Mouse (Mus musculus) neural tube, embryonic 12.5 days (tissue): Measurements from ENCODE around the gene Gp2. TPM values are rescaled to one million over a fixed set of nuclear protein-coding genes. Genes with fewer than 3 reads are reported as not detected.

ENCODE experiments used
- ATAC-seq: fragments of 200-750 bp; cut with Nextera tagmentation; 2 replicates; pipeline ENCODE4 v1.8.0; 2017; ENCODE audit warnings: low read depth, mild to moderate bottlenecking, moderate TSS enrichment, moderate library complexity; ENCODE audit not compliant: low FRiP score
- H3K27ac ChIP-seq: fragments of 300-500 bp; sonication (generic); 2 replicates; pipeline ENCODE4 v1.5.1; 2016
- H3K27me3 ChIP-seq: fragments of 300-500 bp; sonication (generic); replicated peaks from 2 replicates; pipeline ENCODE4 v1.6.1; 2016; ENCODE audit warnings: mild to moderate bottlenecking
- H3K36me3 ChIP-seq: fragments of 300-500 bp; sonication (generic); 2 replicates; pipeline ENCODE4 v1.6.1; 2016; ENCODE audit warnings: mild to moderate bottlenecking
- H3K4me1 ChIP-seq: fragments of 300-500 bp; sonication (generic); 2 replicates; pipeline ENCODE4 v1.6.1; 2016
- H3K4me2 ChIP-seq: fragments of 300-500 bp; sonication (generic); replicated peaks from 2 replicates; pipeline ENCODE4 v1.6.1; 2016; ENCODE audit warnings: mild to moderate bottlenecking
- H3K4me3 ChIP-seq: fragments of 300-500 bp; sonication (generic); 2 replicates; pipeline ENCODE4 v1.5.1; 2016
- H3K9ac ChIP-seq: fragments of 300-500 bp; sonication (generic); 2 replicates; pipeline ENCODE4 v1.6.1; 2016; ENCODE audit warnings: mild to moderate bottlenecking
- H3K9me3 ChIP-seq: fragments of 300-500 bp; sonication (generic); 2 replicates; pipeline ENCODE4 v1.6.1; 2016; ENCODE audit warnings: mild to moderate bottlenecking
- WGBS: fragments of 180-500 bp; shearing (Covaris S2); methylation state at CpG from one replicate; pipeline ENCODE4 v1.1.7; 2016; 5-methylcytosine and 5-hydroxymethylcytosine counted together
- polyA plus RNA-seq: library from polyadenylated mRNA; unstranded; fragments of >200 nt; fragmentation: Nextera tagmentation; extraction: Ambion mirVana; gene quantifications from 2 replicates; pipeline ENCODE4 v1.2.1, GENCODE M21; 2016

Gene Gp2
- polyA plus RNA-seq = not detected in 2 replicates

DNA sequence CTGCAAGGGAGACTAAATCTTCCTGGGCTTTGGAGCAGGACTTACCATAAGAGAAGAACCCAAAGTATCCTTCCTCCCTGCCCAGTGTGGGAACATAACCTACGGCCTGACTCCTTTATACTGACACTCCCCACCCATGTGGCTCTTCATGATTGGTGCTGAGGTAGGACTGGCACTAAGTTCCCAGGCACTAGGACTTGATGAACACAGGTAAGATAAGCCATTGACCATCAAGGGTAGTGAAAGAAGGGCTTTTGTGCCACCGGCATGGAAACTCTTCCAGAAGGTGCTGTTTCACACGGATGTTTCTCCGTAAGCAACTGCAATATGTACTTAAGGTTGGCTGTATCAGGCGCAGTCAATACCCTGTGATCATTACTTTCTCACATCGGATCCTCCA, at the start of gene Gp2:
Gp2 (minus strand) TSS at position 101 of the 400 bp plus-strand sequence.
- Histone ChIP-seq H3K36me3 (no peaks in the 10 kb centered on the region), H3K4me3 (no peak within 1 kb of the TSS), H3K9me3 (no peaks in the 10 kb centered on the region), H3K27ac (no peak within 1 kb of the TSS), H3K4me2 (no peak within 1 kb of the TSS), H3K9ac (no peak within 1 kb of the TSS), H3K4me1 (no peaks in the 10 kb centered on the region), H3K27me3 (no peaks in the 10 kb centered on the region)
- WGBS = 93% methylated on average over 6 of the region's 6 CpGs
- no peak for ATAC-seq

DNA sequence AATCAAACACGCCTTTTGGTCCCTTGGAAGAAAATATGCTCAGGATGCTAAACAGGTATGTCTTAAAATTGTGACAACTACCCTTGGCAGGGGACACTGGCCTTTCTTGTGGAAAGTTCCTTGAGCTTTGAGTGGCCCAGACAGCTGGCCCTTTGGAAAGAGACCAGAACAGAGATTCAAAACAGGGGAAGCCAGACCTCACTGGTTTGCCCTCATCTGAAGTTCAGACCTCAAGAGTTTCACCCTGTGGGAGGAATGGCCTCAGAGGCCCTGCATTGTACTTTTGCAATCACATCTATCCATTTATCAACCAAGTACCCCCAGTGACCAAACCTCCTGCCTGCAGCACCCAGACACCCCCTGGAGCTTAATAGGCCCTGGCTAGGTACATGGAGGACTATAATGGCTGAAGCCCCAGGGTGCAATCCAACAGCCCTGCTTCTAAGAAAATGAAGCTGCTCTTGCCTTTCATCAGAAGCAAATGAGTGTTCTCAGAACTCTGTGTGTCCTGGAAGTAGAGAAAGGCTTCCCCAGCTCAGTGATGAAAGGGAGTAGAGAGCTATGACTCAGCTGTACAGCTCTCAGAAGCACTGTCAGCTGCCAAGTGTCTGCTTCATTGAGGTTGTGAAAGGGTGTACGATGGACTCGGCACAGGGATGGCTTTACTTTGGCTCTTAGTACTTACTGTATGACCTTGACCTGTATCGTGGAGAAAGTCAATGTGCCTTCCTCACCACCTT, 31.1 kb upstream of the Gp2 start:
- Histone ChIP-seq H3K36me3 (no peaks in the 10 kb centered on the region), H3K4me3 (no peak overlapping the region), H3K27me3 (no peaks in the 10 kb centered on the region), H3K27ac (no peak overlapping the region), H3K9me3 (no peaks in the 10 kb centered on the region), H3K9ac (no peak overlapping the region), H3K4me2 (no peak overlapping the region), H3K4me1 (no peaks in the 10 kb centered on the region)
- WGBS = 87% methylated on average over 4 of the region's 4 CpGs
- no peak for ATAC-seq

DNA sequence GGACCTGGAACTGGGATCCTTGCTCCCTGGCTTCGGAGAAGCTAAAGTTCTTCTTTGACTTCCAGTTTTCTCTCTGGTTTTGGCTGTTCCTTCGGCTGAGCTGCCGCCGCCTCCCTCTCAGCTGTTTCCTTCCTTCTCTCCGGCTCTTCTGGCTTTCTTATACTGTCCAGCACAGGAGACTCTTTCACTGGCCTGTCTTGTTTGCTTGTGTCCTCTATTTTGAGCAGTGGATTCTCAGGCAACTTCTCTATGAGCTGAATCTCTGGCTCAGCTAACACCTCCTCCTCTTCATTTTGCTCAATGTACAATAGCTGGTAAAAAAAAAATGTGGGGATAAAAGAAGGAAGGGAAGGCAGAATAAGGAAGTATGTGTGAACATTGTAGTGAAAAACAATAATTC, 27.6 kb upstream of the Gp2 start:
- H3K27me3 ChIP-seq = no peaks in the 10 kb centered on the region
- no peak overlapping the region for H3K4me3 ChIP-seq
- no peak overlapping the region for H3K27ac ChIP-seq
- H3K4me2 ChIP-seq = no peak overlapping the region
- no peaks in the 10 kb centered on the region for H3K36me3 ChIP-seq
- 87% methylated on average over 5 of the region's 5 CpGs for WGBS
- no peak overlapping the region for H3K9ac ChIP-seq
- no peaks in the 10 kb centered on the region for H3K9me3 ChIP-seq
- H3K4me1 ChIP-seq = no peaks in the 10 kb centered on the region
- ATAC-seq = no peak

DNA sequence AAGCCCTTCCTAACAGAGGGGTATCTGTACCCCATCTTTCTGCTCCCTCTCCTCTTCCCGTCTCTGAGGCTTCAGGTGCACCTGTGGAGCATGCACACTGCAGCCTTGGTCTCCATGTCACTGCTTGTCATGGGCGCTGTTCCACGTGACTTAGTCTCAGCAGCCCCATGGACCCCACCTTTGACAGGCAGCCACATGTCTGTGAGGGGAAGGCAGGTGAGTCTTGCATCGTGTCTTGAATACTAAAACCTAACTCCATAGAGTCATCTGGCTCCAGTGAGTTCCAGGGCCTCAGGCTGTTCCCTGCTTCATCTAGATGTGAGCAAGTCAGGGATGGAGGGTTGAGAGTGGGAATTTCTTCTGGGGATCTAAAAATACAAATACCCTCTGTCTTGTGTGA, 25.1 kb upstream of the Gp2 start:
- Histone ChIP-seq H3K4me2 (no peak overlapping the region), H3K27me3 (no peaks in the 10 kb centered on the region)
- ATAC-seq = no peak

DNA sequence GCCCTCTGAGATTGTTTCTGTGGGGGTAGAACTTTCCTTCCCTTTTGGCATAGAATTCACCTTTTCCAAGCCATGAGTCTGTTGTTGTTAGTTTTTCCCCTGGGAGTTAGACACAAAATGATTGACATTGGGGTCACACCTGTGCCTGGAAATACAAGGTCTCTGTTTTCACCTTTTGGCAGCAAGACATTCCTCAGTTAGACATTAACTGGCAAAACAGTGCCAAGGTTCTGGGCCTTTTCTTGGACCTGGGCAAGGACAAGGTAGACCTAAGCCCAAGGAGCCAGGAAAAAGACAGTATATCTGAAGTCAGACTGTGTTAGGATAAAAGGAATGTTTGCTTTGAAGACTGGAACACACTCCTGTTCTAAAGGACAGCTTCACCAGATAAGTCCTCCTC, 20.2 kb upstream of the Gp2 start, which contains the start of gene Umod:
Umod (minus strand) TSS at position 27 of the 400 bp plus-strand sequence.
- ATAC-seq = no peak
- no peak within 1 kb of the TSS for H3K9ac ChIP-seq
- no peaks in the 10 kb centered on the region for H3K36me3 ChIP-seq
- H3K4me1 ChIP-seq = no peaks in the 10 kb centered on the region
- no peak within 1 kb of the TSS for H3K4me3 ChIP-seq
- H3K27me3 ChIP-seq = no peaks in the 10 kb centered on the region
- no peak within 1 kb of the TSS for H3K4me2 ChIP-seq
- no peaks in the 10 kb centered on the region for H3K9me3 ChIP-seq
- no peak within 1 kb of the TSS for H3K27ac ChIP-seq

More for the DNA sequence above, 25.1 kb upstream of the Gp2 start:
- Histone ChIP-seq H3K9me3 (no peaks in the 10 kb centered on the region), H3K4me1 (no peaks in the 10 kb centered on the region), H3K27ac (no peak overlapping the region), H3K9ac (no peak overlapping the region), H3K36me3 (no peaks in the 10 kb centered on the region), H3K4me3 (no peak overlapping the region)
- WGBS = 87% methylated on average over 4 of the region's 4 CpGs

DNA sequence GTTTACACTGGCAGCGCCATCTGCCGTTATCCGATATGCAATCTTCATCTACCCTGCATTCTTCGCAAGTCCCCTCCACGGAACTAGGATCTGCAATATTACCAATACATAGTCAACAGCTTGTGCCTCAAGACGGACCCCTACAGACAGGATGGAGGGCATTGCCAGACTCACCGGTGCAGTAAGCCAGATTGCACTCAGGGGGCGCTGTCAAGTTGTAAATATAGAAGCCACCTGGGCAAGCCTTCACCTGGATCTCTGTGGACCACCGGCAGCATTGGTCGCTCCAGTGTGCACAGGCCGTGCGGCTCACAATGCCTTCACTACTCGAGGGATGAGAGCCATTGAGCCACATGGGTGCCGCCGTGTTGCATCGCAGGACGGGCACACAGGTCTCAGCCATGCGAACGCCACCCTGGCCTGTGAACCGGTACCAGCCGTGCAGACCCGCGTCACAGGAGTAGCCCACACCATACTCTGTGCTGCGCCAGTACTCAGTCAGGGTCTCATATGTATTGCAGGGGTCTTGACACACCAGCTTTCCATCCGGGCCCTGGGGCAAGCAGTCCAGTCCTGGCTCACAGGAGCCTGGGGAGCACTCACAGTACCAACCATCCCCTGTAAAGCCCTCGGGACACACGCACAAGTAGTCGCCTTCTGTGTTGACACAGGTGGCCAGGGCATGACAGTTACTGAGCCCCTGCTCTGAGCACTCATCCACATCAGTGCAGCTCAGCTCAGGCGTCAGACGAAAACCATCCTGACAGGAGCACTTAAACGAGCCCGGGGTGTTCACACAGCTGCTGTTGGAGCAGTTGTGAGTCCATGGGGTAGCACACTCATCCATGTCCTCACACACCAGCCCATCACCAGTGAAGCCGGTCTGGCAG, 17.7 kb upstream of the Gp2 start:
- no peak overlapping the region for H3K4me2 ChIP-seq
- no peak for ATAC-seq
- no peaks in the 10 kb centered on the region for H3K27me3 ChIP-seq
- WGBS = 79% methylated on average over 33 of the region's 33 CpGs
- no peak overlapping the region for H3K27ac ChIP-seq
- H3K36me3 ChIP-seq = no peaks in the 10 kb centered on the region
- no peak overlapping the region for H3K4me3 ChIP-seq
- H3K4me1 ChIP-seq = no peaks in the 10 kb centered on the region
- H3K9ac ChIP-seq = no peak overlapping the region
- H3K9me3 ChIP-seq = no peaks in the 10 kb centered on the region

DNA sequence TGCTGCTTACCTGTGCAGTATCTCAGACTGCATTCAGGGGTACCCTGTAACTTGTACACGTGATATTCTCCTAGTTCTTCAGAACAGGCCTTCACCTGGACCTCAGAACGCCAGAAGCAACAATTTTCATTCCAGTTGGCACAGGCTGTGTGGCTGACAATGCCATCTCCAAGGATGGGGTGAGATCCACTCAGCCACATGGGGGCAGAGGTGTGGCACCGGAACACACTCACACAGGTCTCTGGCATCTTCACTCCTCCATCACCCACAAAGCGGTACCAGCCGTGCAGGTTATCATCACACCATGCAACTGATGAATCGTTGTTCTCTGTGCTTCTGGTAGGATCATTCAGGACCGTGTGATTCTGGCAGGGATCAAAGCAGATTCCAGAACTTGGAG, 4.9 kb downstream of the Gp2 start:
- no peaks in the 10 kb centered on the region for H3K4me1 ChIP-seq
- H3K36me3 ChIP-seq = no peaks in the 10 kb centered on the region
- no peak for ATAC-seq
- no peaks in the 10 kb centered on the region for H3K27me3 ChIP-seq
- H3K4me3 ChIP-seq = no peak overlapping the region
- no peaks in the 10 kb centered on the region for H3K9me3 ChIP-seq
- H3K9ac ChIP-seq = no peak overlapping the region
- H3K4me2 ChIP-seq = no peak overlapping the region
- 75% methylated on average over 7 of the region's 7 CpGs for WGBS
- no peak overlapping the region for H3K27ac ChIP-seq

DNA sequence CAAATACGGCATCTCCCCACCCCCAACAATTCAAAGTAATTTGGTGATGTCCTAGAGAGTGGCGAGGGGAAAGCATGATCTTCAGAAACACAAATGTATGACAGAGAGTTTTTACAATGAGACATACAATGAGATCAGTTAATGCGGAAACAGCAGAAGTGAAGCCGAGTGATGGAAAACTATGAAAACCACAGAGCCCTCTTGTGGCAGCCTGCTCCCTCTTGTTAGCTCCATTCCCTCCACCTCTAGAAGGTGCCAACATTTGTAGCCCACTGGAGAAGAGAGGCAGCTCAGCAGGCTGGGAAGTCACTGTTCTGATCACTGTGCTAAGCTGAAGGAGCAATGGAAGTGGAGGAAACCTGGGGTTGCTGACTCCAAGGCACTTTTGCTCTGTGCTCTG, 15.2 kb downstream of the Gp2 start:
- no peaks in the 10 kb centered on the region for H3K36me3 ChIP-seq
- 77% methylated on average over 4 of the region's 4 CpGs for WGBS
- H3K4me1 ChIP-seq = no peaks in the 10 kb centered on the region
- ATAC-seq = no peak
- no peak overlapping the region for H3K27ac ChIP-seq
- H3K4me3 ChIP-seq = no peak overlapping the region
- H3K27me3 ChIP-seq = no peaks in the 10 kb centered on the region
- H3K4me2 ChIP-seq = no peak overlapping the region
- no peak overlapping the region for H3K9ac ChIP-seq
- no peaks in the 10 kb centered on the region for H3K9me3 ChIP-seq

DNA sequence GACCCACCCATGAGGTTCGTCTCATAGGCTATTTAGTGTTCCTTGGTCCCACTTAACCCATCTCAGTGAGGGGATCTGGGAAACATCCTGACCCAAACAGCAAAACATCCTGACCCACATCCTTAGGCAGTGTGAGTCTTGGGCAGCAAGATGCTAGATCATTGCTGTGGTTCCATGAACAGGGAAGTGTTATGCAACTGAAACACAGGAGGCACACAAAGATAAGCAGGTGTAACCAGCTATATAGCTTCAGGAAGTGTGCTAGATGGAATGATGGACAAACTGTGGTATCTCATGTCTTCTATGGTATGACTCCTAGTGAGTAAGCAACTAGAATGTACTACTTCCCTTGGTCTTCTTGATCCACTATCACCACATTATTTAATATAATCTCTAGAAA, 17.1 kb downstream of the Gp2 start:
- no peak overlapping the region for H3K4me3 ChIP-seq
- no peak overlapping the region for H3K9ac ChIP-seq
- no peaks in the 10 kb centered on the region for H3K4me1 ChIP-seq
- ATAC-seq = no peak
- no peaks in the 10 kb centered on the region for H3K36me3 ChIP-seq
- H3K27me3 ChIP-seq = no peaks in the 10 kb centered on the region
- WGBS = 81% methylated on average over 1 of the region's 1 CpGs
- no peaks in the 10 kb centered on the region for H3K9me3 ChIP-seq
- H3K27ac ChIP-seq = no peak overlapping the region
- no peak overlapping the region for H3K4me2 ChIP-seq

DNA sequence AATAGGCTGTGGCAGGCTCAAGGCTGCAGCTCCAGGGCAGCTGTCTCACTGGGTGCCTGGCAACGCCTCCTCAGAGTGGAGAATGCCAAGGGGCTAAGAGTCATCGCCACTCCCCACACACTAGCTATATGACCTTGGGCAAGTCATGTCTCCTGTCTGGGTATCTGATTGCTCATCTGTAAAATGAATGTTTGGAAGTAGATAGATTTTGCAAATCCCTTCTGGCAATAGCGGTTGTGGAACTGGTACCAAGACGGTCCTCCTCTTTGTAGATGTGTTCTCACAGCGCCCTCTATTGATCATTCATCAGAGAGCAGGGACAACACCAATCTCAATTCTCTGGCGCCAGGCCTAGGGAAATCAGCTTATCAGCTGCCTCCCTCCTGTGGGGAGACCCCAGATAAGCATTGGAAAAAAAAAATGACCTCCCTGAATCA, 31.9 kb downstream of the Gp2 start:
- H3K4me2 ChIP-seq = no peak overlapping the region
- no peaks in the 10 kb centered on the region for H3K27me3 ChIP-seq
- no peak overlapping the region for H3K4me3 ChIP-seq
- H3K36me3 ChIP-seq = no peaks in the 10 kb centered on the region
- ATAC-seq = 0 out of 2 replicates have a peak, but pooled peaks have one; percentile 56
- H3K9ac ChIP-seq = no peak overlapping the region
- WGBS = 20% methylated on average over 6 of the region's 6 CpGs
- no peaks in the 10 kb centered on the region for H3K9me3 ChIP-seq
- no peaks in the 10 kb centered on the region for H3K4me1 ChIP-seq
- H3K27ac ChIP-seq = no peak overlapping the region

DNA sequence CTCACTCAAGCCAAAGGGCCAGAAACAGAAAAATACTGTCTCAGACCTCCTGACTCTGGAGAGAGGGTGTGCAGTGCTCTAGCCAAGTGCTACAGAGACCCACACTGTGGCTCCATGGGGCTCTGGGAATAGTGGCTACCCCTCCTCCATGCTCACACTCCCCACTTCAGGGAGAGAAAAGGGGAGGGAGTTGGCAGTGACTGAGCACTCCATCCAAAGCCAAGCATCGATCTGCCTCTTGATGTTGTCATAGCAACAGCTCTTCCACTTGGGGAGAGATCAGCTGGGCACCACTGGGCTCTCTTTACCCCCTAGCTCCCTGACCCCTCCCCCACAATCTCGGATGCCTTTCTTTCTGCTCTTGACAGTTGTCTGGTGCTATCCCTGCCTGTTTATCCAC, 38.4 kb downstream of the Gp2 start:
- no peak overlapping the region for H3K9ac ChIP-seq
- H3K4me3 ChIP-seq = no peak overlapping the region
- H3K27ac ChIP-seq = no peak overlapping the region
- H3K36me3 ChIP-seq = no peaks in the 10 kb centered on the region
- H3K27me3 ChIP-seq = no peaks in the 10 kb centered on the region
- peaks cover 7% of the 10 kb centered on the region for H3K4me1 ChIP-seq
- no peak overlapping the region for H3K4me2 ChIP-seq
- WGBS = 6% methylated on average over 2 of the region's 2 CpGs
- ATAC-seq = peak; percentile 82
- H3K9me3 ChIP-seq = no peaks in the 10 kb centered on the region

DNA sequence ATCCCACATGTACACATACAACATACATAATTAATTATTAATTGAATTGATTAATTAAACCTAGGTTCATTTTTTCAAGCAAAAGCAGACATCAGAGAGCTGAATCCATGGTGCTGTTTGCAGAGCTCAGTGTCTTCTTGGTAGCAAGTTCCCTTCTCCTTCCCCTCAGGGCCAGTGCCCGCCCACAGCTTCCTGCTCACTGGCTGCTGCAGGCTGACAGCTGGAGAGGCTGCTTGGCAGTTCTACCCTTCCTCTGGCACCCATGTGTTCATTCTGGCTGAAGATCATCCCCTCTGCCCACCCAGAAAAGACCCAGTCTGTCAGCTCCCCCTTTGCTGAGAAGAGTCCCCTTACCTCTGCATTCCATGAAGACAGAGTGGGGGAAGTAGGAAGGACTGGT, 40.6 kb downstream of the Gp2 start:
- Histone ChIP-seq H3K4me1 (peaks cover 7% of the 10 kb centered on the region), H3K27me3 (no peaks in the 10 kb centered on the region), H3K9me3 (no peaks in the 10 kb centered on the region), H3K4me3 (no peak overlapping the region), H3K9ac (no peak overlapping the region), H3K4me2 (no peak overlapping the region), H3K36me3 (no peaks in the 10 kb centered on the region), H3K27ac (no peak overlapping the region)
- WGBS = 88% methylated on average over 1 of the region's 1 CpGs
- ATAC-seq = no peak
